Mouse (Mus musculus): ENCODE measurements around the gene Arhgap11a. TPM values are rescaled to one million over a fixed set of nuclear protein-coding genes. Genes with fewer than 3 reads are reported as not detected.

The Arhgap11a gene
- total and polyA plus RNA-seq, 2 experiments = 0.21 to 0.55 TPM

DNA sequence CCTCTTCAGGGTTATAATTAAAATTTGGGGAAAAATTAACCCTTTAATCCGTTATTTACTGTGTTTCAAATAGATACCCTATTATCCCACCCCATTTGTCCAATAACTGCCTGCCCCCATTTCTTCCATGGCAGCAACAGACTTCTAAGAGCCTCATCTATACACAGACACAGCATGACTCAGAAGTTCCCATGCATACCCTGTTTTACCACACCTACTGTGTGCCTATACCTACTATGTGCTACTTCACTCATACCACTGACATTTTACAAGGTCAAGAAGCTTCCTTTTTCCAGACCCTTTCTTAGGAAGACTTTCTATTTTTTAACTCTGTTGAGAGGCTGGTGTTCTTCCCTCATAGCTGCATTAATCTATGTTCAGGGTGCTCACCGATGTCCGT is 54.9 kb downstream of the Arhgap11a start:
- Histone ChIP-seq H3K4me3 (ENCODE audit: insufficient read depth, low read depth, low read length) (no peak overlapping the region), H3K27me3 (ENCODE audit: control insufficient read depth, insufficient read depth, low read length) (no peaks in the 10 kb centered on the region), H3K4me1 (ENCODE audit: control insufficient read depth, insufficient read depth, low read length) (no peaks in the 10 kb centered on the region), H3K79me2 (ENCODE audit: control insufficient read depth, insufficient read depth, low read length) (no peaks in the 10 kb centered on the region), H3K36me3 (ENCODE audit: control insufficient read depth, insufficient read depth, low read length) (no peaks in the 10 kb centered on the region), H3K27ac (replicated peaks; ENCODE audit: insufficient read depth, low read depth, low read length) (no peak overlapping the region), H3K9ac (ENCODE audit: low read depth, low read length) (no peak overlapping the region)
- no peak for DNase-seq (ENCODE audit: extremely low read depth, low read depth, low spot score)
- WGBS = 81% methylated on average over 3 of the region's 3 CpGs
- TF ChIP-seq POLR2A (IDR thresholded peaks at IDR 0.05; ENCODE audit: extremely low read depth, insufficient read depth, low read length) (no peak), CTCF (IDR thresholded peaks at IDR 0.05; ENCODE audit: low read depth, low read length) (no peak)

DNA sequence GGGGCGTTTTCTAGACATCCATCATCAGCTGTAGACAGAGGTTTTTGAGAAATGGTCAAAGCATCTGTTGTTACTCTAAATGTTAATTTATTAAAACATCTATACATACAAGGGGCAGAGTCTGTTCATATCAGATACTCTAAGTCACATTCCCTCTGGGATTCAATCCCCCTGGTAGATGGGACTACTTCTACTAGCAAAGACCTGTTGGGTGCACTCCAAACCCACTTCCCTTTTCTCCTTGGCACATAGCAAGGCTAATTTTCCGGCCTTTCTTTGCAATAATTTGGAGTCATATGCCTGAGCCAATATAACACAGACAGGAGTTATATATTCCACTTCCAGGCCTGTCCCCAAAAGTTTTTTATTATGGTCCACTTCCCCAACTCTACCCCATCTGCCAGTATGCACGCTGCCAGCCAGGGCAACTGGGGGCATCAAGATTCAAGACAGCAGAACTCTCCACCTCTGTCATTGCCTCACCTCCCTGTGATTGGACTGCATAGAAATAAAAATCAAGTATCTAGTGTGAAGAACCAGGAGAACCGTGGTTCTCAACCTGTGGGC is 59.6 kb downstream of the Arhgap11a start:
- H3K27me3 ChIP-seq (ENCODE audit: control insufficient read depth, insufficient read depth, low read length) = no peaks in the 10 kb centered on the region
- WGBS = 88% methylated on average over 4 of the region's 4 CpGs
- TF ChIP-seq POLR2A (IDR thresholded peaks at IDR 0.05; ENCODE audit: extremely low read depth, insufficient read depth, low read length) = no peak
- no peak for TF ChIP-seq CTCF (IDR thresholded peaks at IDR 0.05; ENCODE audit: low read depth, low read length)
- DNase-seq (ENCODE audit: extremely low read depth, low read depth, low spot score) = no peak
- no peak overlapping the region for H3K4me3 ChIP-seq (ENCODE audit: insufficient read depth, low read depth, low read length)
- H3K4me1 ChIP-seq (ENCODE audit: control insufficient read depth, insufficient read depth, low read length) = no peaks in the 10 kb centered on the region
- no peaks in the 10 kb centered on the region for H3K36me3 ChIP-seq (ENCODE audit: control insufficient read depth, insufficient read depth, low read length)
- no peaks in the 10 kb centered on the region for H3K79me2 ChIP-seq (ENCODE audit: control insufficient read depth, insufficient read depth, low read length)
- H3K9ac ChIP-seq (ENCODE audit: low read depth, low read length) = no peak overlapping the region
- no peak overlapping the region for H3K27ac ChIP-seq (replicated peaks; ENCODE audit: insufficient read depth, low read depth, low read length)

DNA sequence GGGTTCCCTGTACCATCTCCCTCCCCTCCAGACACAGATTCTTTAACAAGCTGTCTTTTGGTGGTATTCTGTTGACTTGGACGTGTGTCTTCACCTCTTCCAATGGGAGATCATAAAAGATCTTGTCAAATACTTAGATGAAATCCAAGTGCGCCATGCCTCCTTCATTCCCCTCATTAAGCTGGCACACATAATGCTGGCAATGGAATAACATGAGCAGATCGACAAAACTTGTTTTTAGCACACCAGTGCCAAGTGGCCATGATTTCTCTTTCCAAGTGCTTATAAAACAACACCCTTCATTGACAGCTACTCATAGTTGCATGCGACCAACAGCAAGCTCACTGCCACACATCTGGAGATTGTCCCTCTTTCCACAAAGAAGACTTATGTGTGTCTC is 60.6 kb downstream of the Arhgap11a start:
- no peaks in the 10 kb centered on the region for H3K4me1 ChIP-seq (ENCODE audit: control insufficient read depth, insufficient read depth, low read length)
- DNase-seq (ENCODE audit: extremely low read depth, low read depth, low spot score) = no peak
- no peak overlapping the region for H3K27ac ChIP-seq (replicated peaks; ENCODE audit: insufficient read depth, low read depth, low read length)
- no peak overlapping the region for H3K4me3 ChIP-seq (ENCODE audit: insufficient read depth, low read depth, low read length)
- H3K36me3 ChIP-seq (ENCODE audit: control insufficient read depth, insufficient read depth, low read length) = no peaks in the 10 kb centered on the region
- no peaks in the 10 kb centered on the region for H3K27me3 ChIP-seq (ENCODE audit: control insufficient read depth, insufficient read depth, low read length)
- no peak for TF ChIP-seq POLR2A (IDR thresholded peaks at IDR 0.05; ENCODE audit: extremely low read depth, insufficient read depth, low read length)
- no peak for TF ChIP-seq CTCF (IDR thresholded peaks at IDR 0.05; ENCODE audit: low read depth, low read length)
- WGBS = 87% methylated on average over 4 of the region's 4 CpGs
- H3K9ac ChIP-seq (ENCODE audit: low read depth, low read length) = no peak overlapping the region
- no peaks in the 10 kb centered on the region for H3K79me2 ChIP-seq (ENCODE audit: control insufficient read depth, insufficient read depth, low read length)

DNA sequence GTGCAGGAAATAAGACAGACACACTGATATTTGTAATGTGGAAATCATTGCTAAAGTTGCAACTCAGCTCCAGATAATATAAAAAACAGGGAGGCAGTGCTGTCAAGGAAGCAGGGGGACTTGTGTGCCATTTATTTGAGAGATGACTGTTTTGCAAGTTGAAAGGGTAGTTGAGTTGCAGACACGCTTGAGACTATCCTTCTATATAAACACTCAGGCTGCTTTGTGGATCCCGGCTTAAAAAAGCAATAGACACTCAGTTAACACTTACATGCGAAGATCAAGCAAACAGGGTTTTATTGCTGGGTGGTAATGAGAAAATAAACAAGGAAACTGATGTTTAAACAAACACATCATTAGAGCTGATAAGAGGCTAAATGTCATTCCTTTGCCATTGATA is 63.6 kb downstream of the Arhgap11a start:
- 39% methylated on average over 3 of the region's 3 CpGs for WGBS
- Histone ChIP-seq H3K27me3 (ENCODE audit: control insufficient read depth, insufficient read depth, low read length) (no peaks in the 10 kb centered on the region), H3K4me3 (ENCODE audit: insufficient read depth, low read depth, low read length) (no peak overlapping the region), H3K79me2 (ENCODE audit: control insufficient read depth, insufficient read depth, low read length) (no peaks in the 10 kb centered on the region), H3K4me1 (ENCODE audit: control insufficient read depth, insufficient read depth, low read length) (no peaks in the 10 kb centered on the region), H3K9ac (ENCODE audit: low read depth, low read length) (no peak overlapping the region), H3K36me3 (ENCODE audit: control insufficient read depth, insufficient read depth, low read length) (no peaks in the 10 kb centered on the region), H3K27ac (replicated peaks; ENCODE audit: insufficient read depth, low read depth, low read length) (no peak overlapping the region)
- TF ChIP-seq POLR2A (IDR thresholded peaks at IDR 0.05; ENCODE audit: extremely low read depth, insufficient read depth, low read length) = no peak
- no peak for TF ChIP-seq CTCF (IDR thresholded peaks at IDR 0.05; ENCODE audit: low read depth, low read length)
- DNase-seq (ENCODE audit: extremely low read depth, low read depth, low spot score) = no peak

DNA sequence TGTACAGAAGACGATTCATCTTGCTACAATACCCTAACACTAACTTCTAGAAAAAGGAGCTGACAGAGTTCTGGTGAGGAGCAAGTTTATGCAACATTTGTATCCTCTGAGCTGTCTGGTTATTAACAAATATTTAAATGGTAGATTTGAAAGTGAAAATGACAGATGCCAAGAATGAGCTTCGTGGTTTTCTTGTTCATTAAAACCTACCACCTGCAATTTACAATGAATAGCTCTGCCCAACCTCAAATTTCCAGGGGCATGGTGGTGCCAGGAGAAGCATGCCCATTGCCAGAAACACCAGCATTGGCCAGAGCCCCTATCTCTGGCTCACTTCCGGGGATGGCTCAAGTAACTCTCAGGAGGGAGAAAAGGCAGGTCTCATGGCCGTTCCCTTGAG is 66.9 kb downstream of the Arhgap11a start:
- no peak for TF ChIP-seq CTCF (IDR thresholded peaks at IDR 0.05; ENCODE audit: low read depth, low read length)
- no peak for TF ChIP-seq POLR2A (IDR thresholded peaks at IDR 0.05; ENCODE audit: extremely low read depth, insufficient read depth, low read length)
- no peak overlapping the region for H3K27ac ChIP-seq (replicated peaks; ENCODE audit: insufficient read depth, low read depth, low read length)

More for the DNA sequence above, 66.9 kb downstream of the Arhgap11a start:
- Histone ChIP-seq H3K79me2 (ENCODE audit: control insufficient read depth, insufficient read depth, low read length) (no peaks in the 10 kb centered on the region), H3K27me3 (ENCODE audit: control insufficient read depth, insufficient read depth, low read length) (no peaks in the 10 kb centered on the region), H3K36me3 (ENCODE audit: control insufficient read depth, insufficient read depth, low read length) (no peaks in the 10 kb centered on the region), H3K4me3 (ENCODE audit: insufficient read depth, low read depth, low read length) (no peak overlapping the region), H3K4me1 (ENCODE audit: control insufficient read depth, insufficient read depth, low read length) (no peaks in the 10 kb centered on the region), H3K9ac (ENCODE audit: low read depth, low read length) (no peak overlapping the region)
- 67% methylated on average over 4 of the region's 4 CpGs for WGBS
- no peak for DNase-seq (ENCODE audit: extremely low read depth, low read depth, low spot score)

Other genes starting within 250 kb of the Arhgap11a start
- gene Grem1, start 90.0 kb downstream of the Arhgap11a start, total RNA-seq (2014; rRNA removed) = not detected in 2 replicates
- not detected in 2 replicates for gene Grem1, start 90.0 kb downstream of the Arhgap11a start, polyA plus RNA-seq (2012; rRNA removed)
- gene Scg5, start 19.5 kb downstream of the Arhgap11a start, total RNA-seq (2014; rRNA removed) = 0.20 TPM in 1 of 2 replicates, not detected in the other
- gene Scg5, start 19.5 kb downstream of the Arhgap11a start, polyA plus RNA-seq (2012; rRNA removed) = 0.07 TPM in 1 of 2 replicates, not detected in the other
- not detected in 2 replicates for gene Gjd2, start 165.0 kb upstream of the Arhgap11a start, total RNA-seq (2014; rRNA removed)
- not detected in 2 replicates for gene Gjd2, start 165.0 kb upstream of the Arhgap11a start, polyA plus RNA-seq (2012; rRNA removed)
- gene Actc1, start 204.9 kb upstream of the Arhgap11a start, total RNA-seq (2014; rRNA removed) = 0.09 TPM in 1 of 2 replicates, not detected in the other
- gene Actc1, start 204.9 kb upstream of the Arhgap11a start, polyA plus RNA-seq (2012; rRNA removed) = 0.09 and 0.25 TPM in 2 replicates

Data from liver, adult 2 months (tissue).